Mouse (Mus musculus): ENCODE results near the gene Bola2.

GRCm38 (mm10) chr7:126701559-126702357, 6.6 kb downstream of the Bola2 start:
- TF ChIP-seq EP300 (IDR thresholded peaks at IDR 0.05; ENCODE audit: low read depth) (no peak), CTCF (IDR thresholded peaks at IDR 0.05; ENCODE audit: low read depth) (no peak)
